Mouse (Mus musculus) neutrophil, adult 83 days (primary cell): ENCODE results near the gene Me3. TPM values are rescaled to one million over a fixed set of nuclear protein-coding genes. Genes with fewer than 3 reads are reported as not detected.

Experiments used
- total RNA-seq, 2 experiments: library from RNA; stranded (reverse); gene quantifications; one replicate each; pipeline ENCODE4 v1.2.4; 2023

Me3 gene
- total RNA-seq: not detected

GRCm38 (mm10) chr7:89632342-89633251, at the start of gene Me3:
TSS of gene Me3 (plus strand) at chr7:89632392.

GRCm38 (mm10) chr7:89903442-89904343, 271.5 kb downstream of the Me3 start, which contains the start of gene Ccdc81:
TSS of gene Ccdc81 (minus strand) at chr7:89903629.

Other genes starting within 250 kb of the Me3 start
- gene Tmem135, start 228.2 kb upstream of the Me3 start, total RNA-seq: 10 to 100 TPM; 20.2 to 23.2 TPM
- 1 to 10 TPM; 1.3 to 1.6 TPM for gene Fzd4, start 228.0 kb upstream of the Me3 start, total RNA-seq
- gene Prss23, start 105.2 kb upstream of the Me3 start, total RNA-seq: not detected